ENCODE assay signal across 8 mouse cellular contexts in genomic region chr19:12596290-12597072, GRCm38 (mm10). TPM values are rescaled to one million over a fixed set of nuclear protein-coding genes. Genes with fewer than 3 reads are reported as not detected.
A peak's percentile ranks its signal among the peaks of the same experiment; 100 is the strongest.
DNase-seq lines count a peak whose midpoint lies in the region; ATAC-seq and TF ChIP-seq lines count a peak whose summit lies in the region.

No protein-coding gene starts in this region.

- peak overlapping the region; percentile 69 for H3K27ac ChIP-seq in forebrain, postnatal 0 days (ENCODE audit: low read depth, low read length)
- no peak overlapping the region for H3K27ac ChIP-seq in liver, embryonic 11.5 days (ENCODE audit: low read depth, low read length)

- no peaks in the 10 kb centered on the region for H3K27me3 ChIP-seq in forebrain, postnatal 0 days (ENCODE audit: insufficient read depth, low read length)
- 0 out of 2 replicates have a peak, but pooled peaks cover 3% of the 10 kb centered on the region for H3K27me3 ChIP-seq in liver, embryonic 11.5 days (replicated peaks; ENCODE audit: control insufficient read depth, insufficient read depth, low read length)

- H3K4me2 ChIP-seq in forebrain, postnatal 0 days (ENCODE audit: low read depth) = peak overlapping the region; percentile 96
- H3K4me2 ChIP-seq in liver, embryonic 11.5 days = peak overlapping the region; percentile 84

- no peaks in the 10 kb centered on the region for H3K36me3 ChIP-seq in forebrain, postnatal 0 days (ENCODE audit: insufficient read depth)
- no peaks in the 10 kb centered on the region for H3K36me3 ChIP-seq in liver, embryonic 11.5 days (ENCODE audit: control insufficient read depth, insufficient read depth, low read length)

- peak overlapping the region; percentile 71 for H3K4me3 ChIP-seq in forebrain, postnatal 0 days (ENCODE audit: low read depth, low read length)
- peak overlapping the region; percentile 58 for H3K4me3 ChIP-seq in liver, embryonic 11.5 days (ENCODE audit: low read depth, low read length)

- DNase-seq in frontal cortex, adult 2 months (ENCODE audit: extremely low spot score in 1 of 2, low spot score in 1 of 2) = no peak
- DNase-seq in right cerebral cortex, adult 18-20 months = peak; percentile 14
- DNase-seq in right cerebral cortex, postnatal 10 days (ENCODE audit: low spot score in 2 of 2) = no peak
- no peak for DNase-seq in forebrain, postnatal 0 days
- no peak for DNase-seq in liver, embryonic 11.5 days (ENCODE audit: low spot score)
- peak; percentile 19 for DNase-seq in right cerebral cortex, postnatal 14 days
- no peak for DNase-seq in retina, postnatal 1 day

- peak overlapping the region; percentile 81 for H3K9ac ChIP-seq in forebrain, postnatal 0 days
- H3K9ac ChIP-seq in liver, embryonic 11.5 days (ENCODE audit: low read depth, low read length) = peak overlapping the region; percentile 44

- TF ChIP-seq CTCF in forebrain, postnatal 0 days (IDR thresholded peaks at IDR 0.05; ENCODE audit: low read depth) = no peak; the same call in 1 of the 2 replicates

- H3K4me1 ChIP-seq in forebrain, postnatal 0 days (ENCODE audit: insufficient read depth) = 0 out of 2 replicates have a peak, but pooled peaks cover 7% of the 10 kb centered on the region
- no peaks in the 10 kb centered on the region for H3K4me1 ChIP-seq in liver, embryonic 11.5 days (replicated peaks; ENCODE audit: control insufficient read depth, insufficient read depth, low read length)

- peak; percentile 29 for ATAC-seq in frontal cortex, adult (ENCODE audit: low TSS enrichment)
- peak; percentile 46 for ATAC-seq in forebrain, postnatal 0 days
- peak; percentile 35 for ATAC-seq in liver, embryonic 11.5 days (replicated peaks; ENCODE audit: low FRiP score)

- 17% methylated on average over 23 of the region's 23 CpGs for WGBS in forebrain, postnatal 0 days
- 20% methylated on average over 22 of the region's 23 CpGs for WGBS in liver, embryonic 11.5 days

- H3K9me3 ChIP-seq in forebrain, postnatal 0 days (ENCODE audit: low read length) = no peaks in the 10 kb centered on the region
- no peaks in the 10 kb centered on the region for H3K9me3 ChIP-seq in liver, embryonic 11.5 days (ENCODE audit: control insufficient read depth, low read length)

RNA-seq across cellular contexts. Expression of gene Gm4952, which starts 3.3 kb away (rescaled TPM):
- polyA plus RNA-seq in frontal cortex, adult 2 months (2012; rRNA removed) = 0.14 and 0.17 TPM in 2 replicates
- 0.29 and 0.31 TPM in 2 replicates for total RNA-seq in forebrain, postnatal 0 days (2014; rRNA removed)
- 0.13 and 0.19 TPM in 2 replicates for polyA plus RNA-seq in forebrain, postnatal 0 days (2015; fragmentation: Nextera tagmentation; extraction: Ambion mirVana)
- 0.23 and 0.78 TPM in 2 replicates for polyA plus RNA-seq in liver, embryonic 11.5 days (2014; fragmentation: Nextera tagmentation; extraction: Ambion mirVana)

RNA-seq across cellular contexts. Expression of gene Glyat, which starts 36.6 kb away (rescaled TPM):
- not detected in 2 replicates for polyA plus RNA-seq in frontal cortex, adult 2 months (2012; rRNA removed)
- not detected in 2 replicates for total RNA-seq in forebrain, postnatal 0 days (2014; rRNA removed)
- polyA plus RNA-seq in forebrain, postnatal 0 days (2015; fragmentation: Nextera tagmentation; extraction: Ambion mirVana) = not detected in 2 replicates
- polyA plus RNA-seq in liver, embryonic 11.5 days (2014; fragmentation: Nextera tagmentation; extraction: Ambion mirVana) = not detected in 2 replicates

RNA-seq across cellular contexts. Expression of gene Fam111a, which starts 50.9 kb away (rescaled TPM):
- polyA plus RNA-seq in frontal cortex, adult 2 months (2012; rRNA removed) = 1.1 and 1.3 TPM in 2 replicates
- 4.3 and 4.4 TPM in 2 replicates for total RNA-seq in forebrain, postnatal 0 days (2014; rRNA removed)
- 2.9 and 3.2 TPM in 2 replicates for polyA plus RNA-seq in forebrain, postnatal 0 days (2015; fragmentation: Nextera tagmentation; extraction: Ambion mirVana)
- 44.8 and 47.7 TPM in 2 replicates for polyA plus RNA-seq in liver, embryonic 11.5 days (2014; fragmentation: Nextera tagmentation; extraction: Ambion mirVana)

Comparison
In these comparisons a context has a peak if more than half of its experiments do, and no peak if none do; other contexts are left out.
1. DNase-seq: peak in right cerebral cortex, adult 18-20 months (single experiment) and right cerebral cortex, postnatal 14 days (single experiment); none in frontal cortex, adult 2 months (0 of 2), right cerebral cortex, postnatal 10 days (0 of 2), forebrain, postnatal 0 days (single experiment), liver, embryonic 11.5 days (single experiment) and retina, postnatal 1 day (single experiment).
2. RNA of gene Fam111a, which starts 50.9 kb away (polyA plus RNA-seq): 44.8 to 47.7 TPM in liver, embryonic 11.5 days; 2.9 to 3.2 TPM in forebrain, postnatal 0 days and 1.1 to 1.3 TPM in frontal cortex, adult 2 months; every median in the first group is over 10 times any median in the second.
3. Peak in every context shown above with its lines, with median percentiles within 50 percentile points of each other: ATAC-seq.